Mouse (Mus musculus): Measurements from ENCODE around the gene Thoc6.

Thoc6 gene

GRCm38 (mm10) chr17:23673424-23674073 is at the start of gene Thoc6, which contains the start of gene Hcfc1r1:
Gene Thoc6, minus strand, starts transcription at chr17:23673882.
Gene Hcfc1r1, plus strand, starts transcription at chr17:23673596.
- peak; percentile 94 for DNase-seq

- no peak for DNase-seq
Measured at GRCm38 (mm10) chr17:23722376-23723125, 48.9 kb upstream of the Thoc6 start, which contains the start of gene 1520401A03Rik. Gene 1520401A03Rik, minus strand, starts transcription at chr17:23722783.

GRCm38 (mm10) chr17:23721886-23722285 is 48.2 kb upstream of the Thoc6 start:
- DNase-seq: no peak

GRCm38 (mm10) chr17:23719455-23719854 is 45.8 kb upstream of the Thoc6 start:
- DNase-seq: no peak

GRCm38 (mm10) chr17:23717003-23717402 is 43.3 kb upstream of the Thoc6 start:
- DNase-seq: no peak

GRCm38 (mm10) chr17:23706212-23706611 is 32.5 kb upstream of the Thoc6 start:
- DNase-seq: peak; percentile 70

GRCm38 (mm10) chr17:23705525-23706104 is 31.9 kb upstream of the Thoc6 start:
- no peak for DNase-seq

- no peak for DNase-seq
Measured at GRCm38 (mm10) chr17:23704741-23705140, 31.1 kb upstream of the Thoc6 start.

- no peak for DNase-seq
Measured at GRCm38 (mm10) chr17:23703301-23703700, 29.6 kb upstream of the Thoc6 start.

- peak; percentile 79 for DNase-seq
Measured at GRCm38 (mm10) chr17:23700079-23700478, 26.4 kb upstream of the Thoc6 start.

- DNase-seq: no peak
Measured at GRCm38 (mm10) chr17:23699131-23700077, 25.7 kb upstream of the Thoc6 start.

- no peak for DNase-seq
Measured at GRCm38 (mm10) chr17:23695801-23696200, 22.1 kb upstream of the Thoc6 start.

GRCm38 (mm10) chr17:23694491-23694890 is 20.8 kb upstream of the Thoc6 start:
- no peak for DNase-seq

GRCm38 (mm10) chr17:23683856-23684672 is 10.4 kb upstream of the Thoc6 start, which contains the start of gene Cldn9:
Gene Cldn9, minus strand, starts transcription at chr17:23684026.
- DNase-seq: no peak

GRCm38 (mm10) chr17:23683226-23683625 is 9.5 kb upstream of the Thoc6 start:
- no peak for DNase-seq

- no peak for DNase-seq
Measured at GRCm38 (mm10) chr17:23682530-23682929, 8.8 kb upstream of the Thoc6 start.

GRCm38 (mm10) chr17:23682092-23682491 is 8.4 kb upstream of the Thoc6 start:
- no peak for DNase-seq

GRCm38 (mm10) chr17:23681086-23681485 is 7.4 kb upstream of the Thoc6 start:
- no peak for DNase-seq

GRCm38 (mm10) chr17:23680336-23680735 is 6.7 kb upstream of the Thoc6 start:
- DNase-seq: no peak

- DNase-seq: no peak
Measured at GRCm38 (mm10) chr17:23679127-23679835, 5.6 kb upstream of the Thoc6 start, which contains the start of gene Cldn6. Gene Cldn6, plus strand, starts transcription at chr17:23679249.

- DNase-seq: peak; percentile 91
Measured at GRCm38 (mm10) chr17:23677236-23677679, 3.6 kb upstream of the Thoc6 start, which contains the start of gene Tnfrsf12a. Gene Tnfrsf12a, minus strand, starts transcription at chr17:23677468.
